Mouse (Mus musculus): Measurements from ENCODE around the gene Angel2.

The Angel2 gene

GRCm38 (mm10) chr1:190927751-190928369 lies 2.9 kb downstream of the Angel2 start:
- in situ Hi-C loops (cut with MboI; ENCODE audit: low pct_unique_long_range_greater_than_20kb in 1 of 2, low sequenced_read_pairs in 2 of 2, unreplicated experiment in 1 of 2): no loop called here

- in situ Hi-C loops (cut with MboI; ENCODE audit: low pct_unique_long_range_greater_than_20kb in 1 of 2, low sequenced_read_pairs in 2 of 2, unreplicated experiment in 1 of 2): no loop called here
Observed at GRCm38 (mm10) chr1:190928370-190929009, 3.6 kb downstream of the Angel2 start.

- in situ Hi-C loops (cut with MboI; ENCODE audit: low pct_unique_long_range_greater_than_20kb in 1 of 2, low sequenced_read_pairs in 2 of 2, unreplicated experiment in 1 of 2): no loop called here
Observed at GRCm38 (mm10) chr1:190929010-190929695, 4.2 kb downstream of the Angel2 start.

- in situ Hi-C loops (cut with MboI; ENCODE audit: low pct_unique_long_range_greater_than_20kb in 1 of 2, low sequenced_read_pairs in 2 of 2, unreplicated experiment in 1 of 2): no loop called here
Observed at GRCm38 (mm10) chr1:190930181-190930580, 5.3 kb downstream of the Angel2 start.

- in situ Hi-C loops (cut with MboI; ENCODE audit: low pct_unique_long_range_greater_than_20kb in 1 of 2, low sequenced_read_pairs in 2 of 2, unreplicated experiment in 1 of 2): no loop called here
Observed at GRCm38 (mm10) chr1:190939803-190940202, 14.9 kb downstream of the Angel2 start.

- in situ Hi-C loops (cut with MboI; ENCODE audit: low pct_unique_long_range_greater_than_20kb in 1 of 2, low sequenced_read_pairs in 2 of 2, unreplicated experiment in 1 of 2): no loop called here
Observed at GRCm38 (mm10) chr1:190944109-190944760, 19.3 kb downstream of the Angel2 start.

GRCm38 (mm10) chr1:190947986-190948385 lies 23.1 kb downstream of the Angel2 start:
- in situ Hi-C loops (cut with MboI; ENCODE audit: low pct_unique_long_range_greater_than_20kb in 1 of 2, low sequenced_read_pairs in 2 of 2, unreplicated experiment in 1 of 2): no loop called here

- in situ Hi-C loops (cut with MboI; ENCODE audit: low pct_unique_long_range_greater_than_20kb in 1 of 2, low sequenced_read_pairs in 2 of 2, unreplicated experiment in 1 of 2): no loop called here
Observed at GRCm38 (mm10) chr1:190948439-190948838, 23.5 kb downstream of the Angel2 start.

- in situ Hi-C loops (cut with MboI; ENCODE audit: low pct_unique_long_range_greater_than_20kb in 1 of 2, low sequenced_read_pairs in 2 of 2, unreplicated experiment in 1 of 2): no loop called here
Observed at GRCm38 (mm10) chr1:190948846-190949245, 23.9 kb downstream of the Angel2 start.

- in situ Hi-C loops (cut with MboI; ENCODE audit: low pct_unique_long_range_greater_than_20kb in 1 of 2, low sequenced_read_pairs in 2 of 2, unreplicated experiment in 1 of 2): no loop called here
Observed at GRCm38 (mm10) chr1:190951014-190951413, 26.1 kb downstream of the Angel2 start.

GRCm38 (mm10) chr1:190953009-190953408 lies 28.1 kb downstream of the Angel2 start:
- in situ Hi-C loops (cut with MboI; ENCODE audit: low pct_unique_long_range_greater_than_20kb in 1 of 2, low sequenced_read_pairs in 2 of 2, unreplicated experiment in 1 of 2): no loop called here

- in situ Hi-C loops (cut with MboI; ENCODE audit: low pct_unique_long_range_greater_than_20kb in 1 of 2, low sequenced_read_pairs in 2 of 2, unreplicated experiment in 1 of 2): no loop called here
Observed at GRCm38 (mm10) chr1:190958821-190959220, 33.9 kb downstream of the Angel2 start.

- in situ Hi-C loops (cut with MboI; ENCODE audit: low pct_unique_long_range_greater_than_20kb in 1 of 2, low sequenced_read_pairs in 2 of 2, unreplicated experiment in 1 of 2): no loop called here
Observed at GRCm38 (mm10) chr1:190962760-190963159, 37.8 kb downstream of the Angel2 start.

- in situ Hi-C loops (cut with MboI; ENCODE audit: low pct_unique_long_range_greater_than_20kb in 1 of 2, low sequenced_read_pairs in 2 of 2, unreplicated experiment in 1 of 2): no loop called here
Observed at GRCm38 (mm10) chr1:190964992-190965780, 40.3 kb downstream of the Angel2 start.

- in situ Hi-C loops (cut with MboI; ENCODE audit: low pct_unique_long_range_greater_than_20kb in 1 of 2, low sequenced_read_pairs in 2 of 2, unreplicated experiment in 1 of 2): no loop called here
Observed at GRCm38 (mm10) chr1:190968010-190968409, 43.1 kb downstream of the Angel2 start.

- in situ Hi-C loops (cut with MboI; ENCODE audit: low pct_unique_long_range_greater_than_20kb in 1 of 2, low sequenced_read_pairs in 2 of 2, unreplicated experiment in 1 of 2): no loop called here
Observed at GRCm38 (mm10) chr1:190971708-190972610, 47.0 kb downstream of the Angel2 start.

- in situ Hi-C loops (cut with MboI; ENCODE audit: low pct_unique_long_range_greater_than_20kb in 1 of 2, low sequenced_read_pairs in 2 of 2, unreplicated experiment in 1 of 2): no loop called here
Observed at GRCm38 (mm10) chr1:190972612-190973192, 47.8 kb downstream of the Angel2 start.
